Mouse (Mus musculus) myocyte (in vitro differentiated cells): ENCODE measurements around the gene 2210408I21Rik. TPM values are rescaled to one million over a fixed set of nuclear protein-coding genes. Genes with fewer than 3 reads are reported as not detected.

Experiments
- H3K27me3 ChIP-seq: one replicate; pipeline ENCODE4 v1.6.1; 2011; ENCODE audit not compliant: control insufficient read depth, insufficient read depth, insufficient read length
- H3K36me3 ChIP-seq: one replicate; pipeline ENCODE4 v1.6.1; 2011; ENCODE audit not compliant: control insufficient read depth, insufficient read depth
- H3K4me2 ChIP-seq: one replicate; pipeline ENCODE4 v1.6.1; 2011; ENCODE audit warnings: low read depth, control low read depth
- H3K4me3 ChIP-seq: one replicate; pipeline ENCODE4 v1.5.1; 2011; ENCODE audit warnings: mild to moderate bottlenecking, control low read depth, moderate library complexity
- H3K79me2 ChIP-seq: one replicate; pipeline ENCODE4 v1.6.1; 2011; ENCODE audit not compliant: control insufficient read depth, insufficient read depth
- H3ac ChIP-seq: one replicate; pipeline ENCODE4 v1.6.1; 2011; ENCODE audit not compliant: control insufficient read depth, insufficient read length
- CEBPB ChIP-seq: IDR thresholded peaks from 2 replicates; pipeline ENCODE4 v1.6.1; 2011; ENCODE audit warnings: mild to moderate bottlenecking, moderate library complexity; ENCODE audit not compliant: poor library complexity, insufficient read depth, severe bottlenecking
- E2F4 ChIP-seq: IDR thresholded peaks from one replicate; pipeline ENCODE4 v1.6.1; 2011; ENCODE audit warnings: mild to moderate bottlenecking, control low read depth, moderate library complexity; ENCODE audit not compliant: insufficient read depth
- MAX ChIP-seq: IDR thresholded peaks from one replicate; pipeline ENCODE4 v1.6.1; 2011; ENCODE audit warnings: low read depth, mild to moderate bottlenecking, control low read depth
- MYOD1 ChIP-seq, 3 experiments: IDR thresholded peaks; one replicate each; pipeline ENCODE4 v1.6.1; 2011; ENCODE audit warnings: control low read depth in 2 of 3, low read depth in 2 of 3, mild to moderate bottlenecking in 2 of 3, moderate library complexity in 1 of 3; ENCODE audit not compliant: insufficient read length in 2 of 3, control insufficient read depth in 1 of 3
- MYOG ChIP-seq, 3 experiments: IDR thresholded peaks; one replicate each; pipeline ENCODE4 v1.6.1; 2011; ENCODE audit warnings: control low read depth in 2 of 3, low read depth in 2 of 3, mild to moderate bottlenecking in 2 of 3; ENCODE audit not compliant: insufficient read length in 2 of 3, control insufficient read depth in 1 of 3, insufficient read depth in 1 of 3
- POLR2A ChIP-seq: IDR thresholded peaks from one replicate; pipeline ENCODE4 v1.6.1; 2011; ENCODE audit warnings: low read depth, mild to moderate bottlenecking, control low read depth, moderate library complexity; ENCODE audit not compliant: insufficient read length
- POLR2AphosphoS2 ChIP-seq: IDR thresholded peaks from one replicate; pipeline ENCODE4 v1.6.1; 2011; ENCODE audit warnings: low read depth, control low read depth; ENCODE audit not compliant: insufficient read length
- REST ChIP-seq: IDR thresholded peaks from one replicate; pipeline ENCODE4 v1.6.1; 2011; ENCODE audit warnings: mild to moderate bottlenecking, control low read depth, moderate library complexity; ENCODE audit not compliant: insufficient read depth, insufficient read length
- SRF ChIP-seq: IDR thresholded peaks from one replicate; pipeline ENCODE4 v1.6.1; 2011; ENCODE audit warnings: low read depth; ENCODE audit not compliant: control insufficient read depth, insufficient read length
- TCF12 ChIP-seq: IDR thresholded peaks from one replicate; pipeline ENCODE4 v1.6.1; 2011; ENCODE audit warnings: mild to moderate bottlenecking, control low read depth; ENCODE audit not compliant: poor library complexity, insufficient read depth, severe bottlenecking
- TCF3 ChIP-seq: IDR thresholded peaks from one replicate; pipeline ENCODE4 v1.6.1; 2011; ENCODE audit warnings: low read depth, control low read depth; ENCODE audit not compliant: insufficient read length
- USF1 ChIP-seq: IDR thresholded peaks from one replicate; pipeline ENCODE4 v1.6.1; 2011; ENCODE audit warnings: low read depth, mild to moderate bottlenecking, control low read depth, moderate library complexity
- polyA plus RNA-seq: library from polyadenylated mRNA; unstranded; fragments of >200 nt; fragmentation: generic; extraction: Trizol; gene quantifications from one replicate; pipeline ENCODE4 v1.2.1, GENCODE M21; 2012; ENCODE audit warnings: missing spikeins

Gene 2210408I21Rik
- polyA plus RNA-seq, 1 experiment, result 1.7 TPM

- Histone ChIP-seq H3K27me3 (no peaks in the 10 kb centered on the region), H3K36me3 (no peaks in the 10 kb centered on the region), H3K79me2 (peaks cover 29% of the 10 kb centered on the region), H3K4me2 (peak overlapping the region; percentile 36), H3ac (no peak overlapping the region), H3K4me3 (no peak overlapping the region)
- TF ChIP-seq TCF3 (no peak), MYOG (IDR thresholded peaks at IDR 0.05; ENCODE audit: control insufficient read depth in 1 of 3, insufficient read depth in 1 of 3, insufficient read length in 2 of 3, low read depth in 2 of 3) (peak in 1 of 3 experiments; percentile 53)
Measured at GRCm38 (mm10) chr13:77131132-77131531, 4.2 kb upstream of the 2210408I21Rik start.

- Histone ChIP-seq H3K27me3 (no peaks in the 10 kb centered on the region), H3K4me2 (peak overlapping the region; percentile 77), H3ac (peak overlapping the region; percentile 43), H3K79me2 (peaks cover 28% of the 10 kb centered on the region), H3K4me3 (peak overlapping the region; percentile 76), H3K36me3 (no peaks in the 10 kb centered on the region)
- no peak for TF ChIP-seq MYOD1 (IDR thresholded peaks at IDR 0.05; ENCODE audit: control insufficient read depth in 1 of 3, insufficient read length in 2 of 3, low read depth in 2 of 3)
- TF ChIP-seq MYOG (IDR thresholded peaks at IDR 0.05; ENCODE audit: control insufficient read depth in 1 of 3, insufficient read depth in 1 of 3, insufficient read length in 2 of 3, low read depth in 2 of 3), result no peak
- TF ChIP-seq REST, result no peak
- TF ChIP-seq E2F4, result no peak
- TF ChIP-seq POLR2A, result no peak
- TF ChIP-seq POLR2AphosphoS2, result no peak
- TF ChIP-seq TCF12, result no peak
- TF ChIP-seq USF1, result no peak
- TF ChIP-seq MAX, result no peak
- TF ChIP-seq CEBPB, result no peak
- TF ChIP-seq TCF3, result no peak
- TF ChIP-seq SRF, result no peak
Measured at GRCm38 (mm10) chr13:77135621-77135981, 261 bp downstream of the 2210408I21Rik start.

- Histone ChIP-seq H3ac (no peak overlapping the region), H3K4me2 (no peak overlapping the region), H3K27me3 (no peaks in the 10 kb centered on the region), H3K36me3 (no peaks in the 10 kb centered on the region), H3K4me3 (no peak overlapping the region), H3K79me2 (peaks cover 6% of the 10 kb centered on the region)
- no peak for TF ChIP-seq SRF
- TF ChIP-seq POLR2AphosphoS2, result no peak
- TF ChIP-seq CEBPB, result no peak
- no peak for TF ChIP-seq E2F4
- no peak for TF ChIP-seq REST
- no peak for TF ChIP-seq TCF12
- TF ChIP-seq TCF3, result no peak
- no peak for TF ChIP-seq USF1
- no peak for TF ChIP-seq MYOD1 (IDR thresholded peaks at IDR 0.05; ENCODE audit: control insufficient read depth in 1 of 3, insufficient read length in 2 of 3, low read depth in 2 of 3)
- no peak for TF ChIP-seq MYOG (IDR thresholded peaks at IDR 0.05; ENCODE audit: control insufficient read depth in 1 of 3, insufficient read depth in 1 of 3, insufficient read length in 2 of 3, low read depth in 2 of 3)
- no peak for TF ChIP-seq POLR2A
- no peak for TF ChIP-seq MAX
Measured at GRCm38 (mm10) chr13:77140890-77141289, 5.5 kb downstream of the 2210408I21Rik start.

- Histone ChIP-seq H3ac (no peak overlapping the region), H3K4me3 (no peak overlapping the region), H3K79me2 (no peaks in the 10 kb centered on the region), H3K36me3 (no peaks in the 10 kb centered on the region), H3K4me2 (no peak overlapping the region), H3K27me3 (no peaks in the 10 kb centered on the region)
- TF ChIP-seq SRF (no peak), TCF12 (no peak), USF1 (no peak), MYOD1 (IDR thresholded peaks at IDR 0.05; ENCODE audit: control insufficient read depth in 1 of 3, insufficient read length in 2 of 3, low read depth in 2 of 3) (no peak), MYOG (IDR thresholded peaks at IDR 0.05; ENCODE audit: control insufficient read depth in 1 of 3, insufficient read depth in 1 of 3, insufficient read length in 2 of 3, low read depth in 2 of 3) (no peak), REST (no peak), POLR2A (no peak), CEBPB (no peak), TCF3 (no peak), MAX (no peak), E2F4 (no peak), POLR2AphosphoS2 (no peak)
Measured at GRCm38 (mm10) chr13:77177931-77178330, 42.6 kb downstream of the 2210408I21Rik start.

GRCm38 (mm10) chr13:77190606-77191005 lies 55.3 kb downstream of the 2210408I21Rik start:
- no peak overlapping the region for H3ac ChIP-seq
- H3K79me2 ChIP-seq, result no peaks in the 10 kb centered on the region
- no peak overlapping the region for H3K4me2 ChIP-seq
- H3K4me3 ChIP-seq, result no peak overlapping the region
- no peaks in the 10 kb centered on the region for H3K36me3 ChIP-seq
- no peaks in the 10 kb centered on the region for H3K27me3 ChIP-seq
- TF ChIP-seq SRF, result no peak
- no peak for TF ChIP-seq E2F4
- no peak for TF ChIP-seq REST
- no peak for TF ChIP-seq POLR2AphosphoS2
- TF ChIP-seq MYOD1 (IDR thresholded peaks at IDR 0.05; ENCODE audit: control insufficient read depth in 1 of 3, insufficient read length in 2 of 3, low read depth in 2 of 3), result no peak
- no peak for TF ChIP-seq USF1
- TF ChIP-seq MAX, result no peak
- TF ChIP-seq MYOG (IDR thresholded peaks at IDR 0.05; ENCODE audit: control insufficient read depth in 1 of 3, insufficient read depth in 1 of 3, insufficient read length in 2 of 3, low read depth in 2 of 3), result no peak
- no peak for TF ChIP-seq TCF3
- TF ChIP-seq TCF12, result no peak
- no peak for TF ChIP-seq POLR2A
- no peak for TF ChIP-seq CEBPB
